Mouse (Mus musculus) bone marrow, adult 2 months (tissue): ENCODE data around the gene Tppp. TPM values are rescaled to one million over a fixed set of nuclear protein-coding genes. Genes with fewer than 3 reads are reported as not detected.
"Not testable (repeated sequence)": the region's sequence is repeated elsewhere in the genome, so short reads cannot be mapped to it uniquely, and the experiment has no call there.

ENCODE experiments used
- H3K27ac ChIP-seq: fragments of 200-500 bp; 2 replicates; pipeline ENCODE4 v1.5.1; 2012; ENCODE audit warnings: low read depth, mild to moderate bottlenecking, control low read depth, inconsistent platforms, low read length; ENCODE audit not compliant: control insufficient read depth, poor library complexity, insufficient read depth
- H3K4me1 ChIP-seq: fragments of 200-500 bp; 2 replicates; pipeline ENCODE4 v1.6.1; 2011; ENCODE audit warnings: low read length; ENCODE audit not compliant: control insufficient read depth, insufficient read depth
- H3K4me3 ChIP-seq: fragments of 200-500 bp; replicated peaks from 2 replicates; pipeline ENCODE3; 2011; ENCODE audit warnings: mild to moderate bottlenecking, low read depth, low read length, control low read depth; ENCODE audit not compliant: control insufficient read depth
- CTCF ChIP-seq: fragments of 200-500 bp; IDR thresholded peaks from 2 replicates; pipeline ENCODE4 v1.5.1; 2011; ENCODE audit warnings: low read length, control low read depth; ENCODE audit not compliant: control insufficient read depth, insufficient read depth
- POLR2A ChIP-seq: fragments of 200-500 bp; IDR thresholded peaks from 2 replicates; pipeline ENCODE4 v1.6.1; 2011; ENCODE audit warnings: low read depth, mild to moderate bottlenecking, control low read depth, low read length, borderline replicate concordance; ENCODE audit not compliant: control insufficient read depth
- WGBS: fragments of 180-500 bp; shearing (Covaris S2); methylation state at CpG from one replicate; pipeline ENCODE4 v1.1.7; 2018; 5-methylcytosine and 5-hydroxymethylcytosine counted together
- polyA plus RNA-seq: library from polyadenylated mRNA; stranded (reverse); fragments of >200 nt; gene quantifications from 2 replicates; pipeline ENCODE4 v1.2.4, GENCODE M21; 2011; ENCODE audit warnings: low replicate concordance; ENCODE audit not compliant: missing spikeins, insufficient read depth, insufficient read length

Gene Tppp
- polyA plus RNA-seq, 1 experiment, result 6.8 TPM

GRCm38 (mm10) chr13:74010678-74011077, 1.5 kb downstream of the Tppp start:
- no peak overlapping the region for H3K27ac ChIP-seq
- H3K4me3 ChIP-seq, result no peak overlapping the region
- 16% methylated on average over 3 of the region's 3 CpGs for WGBS
- no peaks in the 10 kb centered on the region for H3K4me1 ChIP-seq
- TF ChIP-seq POLR2A (no peak), CTCF (no peak)

GRCm38 (mm10) chr13:74015908-74016307, 6.7 kb downstream of the Tppp start:
- WGBS, result 75% methylated on average over 4 of the region's 4 CpGs
- TF ChIP-seq CTCF, result no peak
- no peak for TF ChIP-seq POLR2A

GRCm38 (mm10) chr13:74017426-74017825, 8.2 kb downstream of the Tppp start:
- WGBS, result 59% methylated on average over 4 of the region's 4 CpGs
- Histone ChIP-seq H3K27ac (no peak overlapping the region), H3K4me3 (no peak overlapping the region), H3K4me1 (no peaks in the 10 kb centered on the region)
- TF ChIP-seq CTCF, result no peak
- TF ChIP-seq POLR2A, result no peak

More at GRCm38 (mm10) chr13:74015908-74016307, 6.7 kb downstream of the Tppp start:
- Histone ChIP-seq H3K4me1 (no peaks in the 10 kb centered on the region), H3K27ac (no peak overlapping the region), H3K4me3 (no peak overlapping the region)

GRCm38 (mm10) chr13:74019006-74019405, 9.8 kb downstream of the Tppp start:
- not testable (repeated sequence) for H3K27ac ChIP-seq, H3K4me1 ChIP-seq, H3K4me3 ChIP-seq
- WGBS, result 83% methylated on average over 8 of the region's 8 CpGs

- Histone ChIP-seq H3K4me3 (no peak overlapping the region), H3K4me1 (no peaks in the 10 kb centered on the region)
- 74% methylated on average over 4 of the region's 4 CpGs for WGBS
Measured at GRCm38 (mm10) chr13:74025151-74026081, 16.2 kb downstream of the Tppp start.

GRCm38 (mm10) chr13:74026215-74026614, 17.0 kb downstream of the Tppp start:
- Histone ChIP-seq H3K4me1 (no peaks in the 10 kb centered on the region), H3K4me3 (no peak overlapping the region), H3K27ac (no peak overlapping the region)
- 39% methylated on average over 2 of the region's 2 CpGs for WGBS
- TF ChIP-seq POLR2A, result no peak
- TF ChIP-seq CTCF, result 0 out of 2 replicates have a peak, but pooled peaks have one; percentile 20

More at GRCm38 (mm10) chr13:74025151-74026081, 16.2 kb downstream of the Tppp start:
- TF ChIP-seq POLR2A, result no peak
- TF ChIP-seq CTCF, result no peak
- H3K27ac ChIP-seq, result no peak overlapping the region

GRCm38 (mm10) chr13:74028116-74028515, 18.9 kb downstream of the Tppp start:
- WGBS, result 74% methylated on average over 2 of the region's 2 CpGs
- Histone ChIP-seq H3K4me3 (no peak overlapping the region), H3K4me1 (no peaks in the 10 kb centered on the region), H3K27ac (no peak overlapping the region)
- TF ChIP-seq CTCF (no peak), POLR2A (no peak)

GRCm38 (mm10) chr13:74029013-74029412, 19.8 kb downstream of the Tppp start:
- 43% methylated on average over 2 of the region's 2 CpGs for WGBS
- Histone ChIP-seq H3K4me1 (no peaks in the 10 kb centered on the region), H3K27ac (no peak overlapping the region), H3K4me3 (no peak overlapping the region)
- TF ChIP-seq CTCF (no peak), POLR2A (no peak)
